Mouse (Mus musculus) intestine, embryonic 16.5 days (tissue): Measurements from ENCODE around the gene Ostc. TPM values are rescaled to one million over a fixed set of nuclear protein-coding genes. Genes with fewer than 3 reads are reported as not detected.

Experiments
- ATAC-seq: fragments of 200-750 bp; cut with Nextera tagmentation; 2 replicates; pipeline ENCODE4 v1.8.0; 2017; ENCODE audit warnings: moderate TSS enrichment, moderate library complexity
- H3K27ac ChIP-seq: fragments of 300-500 bp; sonication (generic); 2 replicates; pipeline ENCODE4 v1.5.1; 2014; ENCODE audit warnings: mild to moderate bottlenecking, low read length
- H3K27me3 ChIP-seq: fragments of 300-500 bp; sonication (generic); replicated peaks from 2 replicates; pipeline ENCODE4 v1.6.1; 2014; ENCODE audit warnings: low read length, control low read depth, mixed read lengths; ENCODE audit not compliant: control insufficient read depth, insufficient read depth
- H3K36me3 ChIP-seq: fragments of 300-500 bp; sonication (generic); 2 replicates; pipeline ENCODE4 v1.6.1; 2014; ENCODE audit warnings: low read length, control low read depth; ENCODE audit not compliant: control insufficient read depth, insufficient read depth
- H3K4me1 ChIP-seq: fragments of 300-500 bp; sonication (generic); 2 replicates; pipeline ENCODE4 v1.6.1; 2014; ENCODE audit warnings: low read length, control low read depth, mixed read lengths; ENCODE audit not compliant: control insufficient read depth, insufficient read depth
- H3K4me2 ChIP-seq: fragments of 300-500 bp; sonication (generic); 2 replicates; pipeline ENCODE4 v1.6.1; 2014; ENCODE audit warnings: low read depth, low read length, control low read depth
- H3K4me3 ChIP-seq: fragments of 300-500 bp; sonication (generic); 2 replicates; pipeline ENCODE4 v1.5.1; 2014; ENCODE audit warnings: mild to moderate bottlenecking, low read length
- H3K9ac ChIP-seq: fragments of 300-500 bp; sonication (generic); 2 replicates; pipeline ENCODE4 v1.6.1; 2014; ENCODE audit warnings: low read depth, low read length
- H3K9me3 ChIP-seq: fragments of 300-500 bp; sonication (generic); 2 replicates; pipeline ENCODE4 v1.6.1; 2016; ENCODE audit warnings: low read length, control low read depth; ENCODE audit not compliant: control insufficient read depth
- WGBS: fragments of 180-500 bp; shearing (Covaris S2); extraction: QIAGEN DNeasy Blood & Tissue Kit; methylation state at CpG from one replicate; pipeline ENCODE4 v1.1.7; 2014; 5-methylcytosine and 5-hydroxymethylcytosine counted together
- polyA plus RNA-seq: library from polyadenylated mRNA; unstranded; fragments of >200 nt; fragmentation: Nextera tagmentation; extraction: Ambion mirVana; gene quantifications from 2 replicates; pipeline ENCODE4 v1.2.1, GENCODE M21; 2015

The Ostc gene
- polyA plus RNA-seq, 1 experiment from 2014 or later, result 398 TPM

DNA sequence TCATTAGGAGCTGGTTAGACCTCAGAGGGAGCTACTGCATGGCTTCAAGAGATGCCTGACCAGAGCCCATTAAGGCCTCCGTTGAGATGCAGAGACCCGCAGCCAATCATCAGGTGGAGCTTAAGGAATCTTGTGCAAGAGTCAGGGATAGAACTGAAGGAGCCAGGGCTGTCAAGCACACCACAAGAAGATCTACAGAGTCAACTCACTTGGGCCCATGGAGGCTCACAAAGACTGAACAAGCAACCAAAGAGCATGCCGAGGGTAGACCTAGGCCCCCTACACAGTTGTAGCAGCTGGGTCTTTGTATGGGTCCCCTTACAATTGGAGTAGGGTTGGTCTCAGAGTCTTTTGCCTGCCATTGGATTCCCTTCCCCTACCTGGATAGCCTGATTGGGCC, 46.7 kb downstream of the Ostc start:
- Histone ChIP-seq H3K4me1 (no peaks in the 10 kb centered on the region), H3K9ac (no peak overlapping the region), H3K27me3 (no peaks in the 10 kb centered on the region), H3K36me3 (no peaks in the 10 kb centered on the region), H3K4me2 (no peak overlapping the region), H3K27ac (no peak overlapping the region), H3K4me3 (no peak overlapping the region), H3K9me3 (no peaks in the 10 kb centered on the region)
- no peak for ATAC-seq
- 95% methylated on average over 3 of the region's 3 CpGs for WGBS

DNA sequence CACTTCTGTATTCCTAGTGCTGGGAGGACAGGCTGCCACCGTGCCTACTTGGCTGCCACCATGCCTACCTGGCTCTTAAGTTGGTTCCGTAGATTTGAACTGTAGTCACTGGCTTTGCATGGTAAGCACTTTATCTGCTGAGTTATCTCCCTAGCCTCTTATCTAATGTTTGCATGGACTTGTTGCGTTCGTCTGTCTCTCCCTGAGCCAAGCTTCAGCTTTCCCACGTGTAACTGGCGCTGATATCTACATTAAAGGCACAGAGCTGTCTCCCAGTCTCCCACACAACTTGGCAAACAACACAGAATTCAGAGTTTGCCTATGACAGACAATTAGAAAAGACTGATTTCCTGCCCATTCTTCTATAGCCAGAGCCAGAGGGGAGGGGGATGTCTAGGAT, 48.6 kb downstream of the Ostc start:
- no peak overlapping the region for H3K27ac ChIP-seq
- H3K9me3 ChIP-seq, result no peaks in the 10 kb centered on the region
- no peak for ATAC-seq
- H3K9ac ChIP-seq, result no peak overlapping the region
- no peaks in the 10 kb centered on the region for H3K36me3 ChIP-seq
- no peaks in the 10 kb centered on the region for H3K27me3 ChIP-seq
- no peak overlapping the region for H3K4me3 ChIP-seq
- 45% methylated on average over 6 of the region's 6 CpGs for WGBS
- H3K4me1 ChIP-seq, result no peaks in the 10 kb centered on the region
- H3K4me2 ChIP-seq, result no peak overlapping the region

DNA sequence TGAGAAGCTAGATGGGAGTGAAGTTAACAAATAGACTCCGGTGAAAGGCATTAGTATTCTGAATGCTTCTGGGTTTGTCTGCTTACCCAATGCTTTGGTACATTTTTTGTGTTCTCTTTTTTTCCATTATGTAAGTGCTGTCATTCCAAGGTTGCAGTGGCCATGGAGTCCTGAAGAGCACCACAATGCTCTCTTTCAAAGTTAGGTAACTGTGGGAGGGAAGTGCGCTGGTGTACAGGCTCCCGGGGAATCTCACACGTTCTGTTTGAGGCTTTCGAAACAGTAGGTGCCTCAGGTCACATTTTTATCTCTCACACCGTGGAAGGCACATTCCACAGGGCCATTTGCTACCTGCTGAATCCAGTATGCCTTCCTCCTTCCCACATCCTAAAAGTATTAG, 59.7 kb downstream of the Ostc start:
- Histone ChIP-seq H3K4me3 (no peak overlapping the region), H3K4me2 (no peak overlapping the region), H3K36me3 (no peaks in the 10 kb centered on the region), H3K27me3 (no peaks in the 10 kb centered on the region), H3K27ac (no peak overlapping the region), H3K9me3 (no peaks in the 10 kb centered on the region), H3K4me1 (no peaks in the 10 kb centered on the region), H3K9ac (no peak overlapping the region)
- 51% methylated on average over 6 of the region's 6 CpGs for WGBS
- ATAC-seq, result no peak

DNA sequence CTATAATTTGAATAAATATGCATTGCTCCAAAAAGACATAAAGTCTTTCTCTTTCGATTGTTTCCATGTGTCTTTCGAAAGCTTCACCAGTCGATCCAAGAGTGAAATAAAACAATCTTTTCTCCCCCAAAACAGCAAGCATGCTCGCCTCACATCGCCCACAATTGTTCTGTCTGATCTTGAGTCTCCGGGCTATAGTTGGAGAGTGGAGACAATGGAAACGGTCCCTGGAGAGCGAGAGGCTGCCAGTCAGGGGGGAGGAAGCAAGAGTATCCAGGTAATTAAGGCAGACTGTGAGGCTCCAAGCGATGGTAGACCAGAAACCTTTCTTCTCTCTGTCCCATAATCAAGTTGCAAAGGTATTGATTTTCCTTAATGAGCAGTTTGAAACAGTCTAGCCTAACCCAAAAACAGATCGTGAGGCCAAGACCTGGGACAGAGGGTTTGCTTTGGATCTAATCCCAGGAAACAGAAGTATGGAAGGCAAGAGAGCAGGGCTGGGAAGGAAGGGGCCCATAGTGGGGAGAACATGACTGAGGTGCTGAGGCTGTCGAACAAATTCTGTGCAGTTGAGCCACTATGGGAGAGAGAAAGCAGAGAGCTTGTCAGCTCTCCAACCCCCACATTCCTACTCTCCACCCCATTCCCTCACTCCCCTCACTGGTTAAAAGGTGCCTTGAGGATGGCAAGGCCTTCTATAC, 63.0 kb downstream of the Ostc start:
- Histone ChIP-seq H3K36me3 (no peaks in the 10 kb centered on the region), H3K4me1 (no peaks in the 10 kb centered on the region), H3K4me3 (no peak overlapping the region), H3K27me3 (no peaks in the 10 kb centered on the region), H3K9ac (no peak overlapping the region), H3K9me3 (no peaks in the 10 kb centered on the region), H3K27ac (no peak overlapping the region), H3K4me2 (no peak overlapping the region)
- ATAC-seq, result no peak
- WGBS, result 79% methylated on average over 11 of the region's 11 CpGs

Other genes with a start within 250 kb of the Ostc start
- gene Etnppl, start 92.0 kb downstream of the Ostc start, polyA plus RNA-seq, result 0.42 and 0.56 TPM in 2 replicates
- gene Rpl34, start 21.0 kb upstream of the Ostc start, polyA plus RNA-seq, result 753 and 810 TPM in 2 replicates